Mouse (Mus musculus): ENCODE results near the gene Tmem238l.

GRCm38 (mm10) chr11:66912531-66913458, 43.6 kb upstream of the Tmem238l start:
- TF ChIP-seq CTCF (IDR thresholded peaks at IDR 0.05; ENCODE audit: low read depth, low read length), result no peak
- no peak for TF ChIP-seq POLR2A (IDR thresholded peaks at IDR 0.05; ENCODE audit: insufficient read depth, low read length)

All from ES-Bruce4 (cell line).